Mouse (Mus musculus) frontal cortex, postnatal 25 days (tissue): ENCODE results near the gene Adamts14.

Source experiments
- DNase-seq, 2 experiments: peaks; one replicate each; pipeline ENCODE4 v3.0.0; 2022; ENCODE audit warnings: low spot score in 2 of 2

Adamts14 gene

DNA sequence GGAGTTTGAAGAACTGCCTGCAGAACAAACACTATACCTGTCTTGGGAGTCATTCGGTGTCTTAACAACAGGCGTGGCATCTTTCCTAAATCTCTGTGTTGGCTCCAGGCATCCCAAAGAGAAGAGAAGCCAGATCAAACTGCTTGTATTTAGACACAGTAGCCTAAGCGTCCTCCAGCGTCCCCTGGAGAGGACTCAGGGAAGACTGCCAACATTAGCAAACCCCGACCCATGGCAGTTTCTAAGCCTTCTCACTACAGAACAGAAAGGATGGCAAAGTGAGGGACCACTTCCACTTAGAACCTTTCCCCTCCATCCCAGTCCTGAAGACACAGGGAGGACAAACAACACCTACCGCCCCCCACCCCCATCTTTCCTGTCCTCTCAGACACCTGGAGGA is 93.3 kb downstream of the Adamts14 start:
- no peak for DNase-seq

GRCm38 (mm10) chr10:61178687-61179086 is 94.6 kb downstream of the Adamts14 start:
- DNase-seq: no peak

DNA sequence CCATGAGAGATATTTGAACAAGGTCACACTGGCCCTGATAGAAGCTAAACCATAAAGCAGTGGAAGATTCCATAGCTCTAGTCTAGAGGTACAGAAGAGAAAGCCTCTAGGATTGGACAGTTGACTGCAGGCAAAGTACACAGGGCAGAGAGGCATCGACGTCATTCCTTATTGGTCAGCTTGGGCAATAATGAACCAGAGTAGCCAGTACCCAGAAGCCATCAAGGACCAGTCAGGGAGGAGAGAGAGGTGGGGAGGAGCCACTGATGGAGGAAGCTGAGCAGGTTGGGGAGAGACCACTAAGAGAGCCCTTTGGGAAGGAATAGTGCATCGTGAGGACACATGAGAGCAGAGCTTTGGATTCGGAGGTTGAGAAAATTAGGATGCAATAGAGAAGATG is 95.5 kb downstream of the Adamts14 start:
- no peak for DNase-seq

DNA sequence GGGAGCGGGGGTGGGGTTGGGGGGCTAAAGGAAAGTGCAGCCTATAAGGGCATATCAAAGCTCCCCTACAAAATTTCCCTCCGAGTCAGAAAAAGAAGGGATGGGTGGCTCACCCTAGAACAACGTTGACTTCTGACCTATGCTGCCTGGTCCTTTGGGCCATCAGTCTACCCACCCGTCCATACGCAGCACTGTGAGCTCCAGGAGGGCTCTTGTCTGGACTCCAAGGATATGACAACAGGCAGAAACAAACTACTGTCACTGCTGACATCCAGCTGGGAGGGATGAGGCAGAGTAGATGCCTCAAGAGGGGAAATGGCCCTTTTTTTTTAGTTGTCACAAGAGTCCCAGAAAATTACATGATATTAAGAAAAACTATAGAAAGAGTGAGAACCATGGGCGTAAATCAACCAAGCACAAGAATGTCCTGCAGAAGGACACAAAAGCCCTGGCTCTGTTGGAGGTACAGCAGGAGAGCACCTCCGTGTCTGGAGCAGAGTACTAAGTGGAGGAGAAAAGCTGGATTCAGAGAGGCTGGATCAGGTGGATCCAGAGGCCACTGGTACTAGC is 96.9 kb downstream of the Adamts14 start:
- no peak for DNase-seq

GRCm38 (mm10) chr10:61175442-61176204 is 97.6 kb downstream of the Adamts14 start:
- peak in 1 of 2 experiments; percentile 11 for DNase-seq

GRCm38 (mm10) chr10:61174711-61175441 is 98.4 kb downstream of the Adamts14 start:
- DNase-seq: no peak

DNA sequence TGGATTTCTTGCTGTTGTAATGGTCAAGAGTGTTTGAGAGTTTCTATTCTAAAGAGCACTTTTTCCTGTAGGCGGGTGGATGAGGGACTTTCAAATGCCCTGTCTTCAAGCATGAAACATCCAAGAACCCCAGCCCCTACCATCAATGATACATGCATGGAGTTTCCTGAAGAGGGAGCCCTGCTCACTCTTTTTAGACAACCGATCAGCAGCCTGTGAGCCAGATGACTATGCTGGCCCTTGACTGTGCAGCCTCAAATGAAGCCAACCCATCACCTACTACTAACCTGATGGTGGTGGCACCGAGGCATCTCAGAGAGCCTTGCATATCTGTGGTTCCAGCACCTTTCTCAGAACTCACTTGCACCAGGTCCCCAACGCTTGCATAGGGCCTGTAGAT is 100.7 kb downstream of the Adamts14 start:
- no peak for DNase-seq

DNA sequence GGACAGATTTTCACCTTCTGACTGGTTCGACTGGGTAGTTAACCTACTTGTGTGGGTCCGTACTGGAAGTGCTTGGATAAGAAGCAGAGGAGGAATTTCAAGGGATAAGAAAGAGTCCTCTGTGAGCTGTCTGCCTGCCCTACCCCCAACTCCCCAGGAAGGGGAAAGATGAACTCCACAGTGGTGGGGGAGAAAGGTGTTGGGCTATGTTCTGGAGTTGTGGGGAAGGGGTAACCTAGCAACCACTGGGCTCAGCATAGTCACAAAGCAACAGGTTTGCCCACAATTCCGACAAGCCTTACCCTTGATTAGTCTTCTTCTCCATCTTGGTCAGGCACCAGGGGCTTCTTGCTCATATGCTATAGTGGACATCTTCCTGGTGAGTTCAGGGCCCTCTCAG is 101.6 kb downstream of the Adamts14 start, which contains the start of gene Tbata:
Gene Tbata, plus strand, starts transcription at position 301 of the 400 bp plus-strand sequence.
- no peak for DNase-seq

GRCm38 (mm10) chr10:61168393-61168792 is 104.8 kb downstream of the Adamts14 start:
- no peak for DNase-seq

DNA sequence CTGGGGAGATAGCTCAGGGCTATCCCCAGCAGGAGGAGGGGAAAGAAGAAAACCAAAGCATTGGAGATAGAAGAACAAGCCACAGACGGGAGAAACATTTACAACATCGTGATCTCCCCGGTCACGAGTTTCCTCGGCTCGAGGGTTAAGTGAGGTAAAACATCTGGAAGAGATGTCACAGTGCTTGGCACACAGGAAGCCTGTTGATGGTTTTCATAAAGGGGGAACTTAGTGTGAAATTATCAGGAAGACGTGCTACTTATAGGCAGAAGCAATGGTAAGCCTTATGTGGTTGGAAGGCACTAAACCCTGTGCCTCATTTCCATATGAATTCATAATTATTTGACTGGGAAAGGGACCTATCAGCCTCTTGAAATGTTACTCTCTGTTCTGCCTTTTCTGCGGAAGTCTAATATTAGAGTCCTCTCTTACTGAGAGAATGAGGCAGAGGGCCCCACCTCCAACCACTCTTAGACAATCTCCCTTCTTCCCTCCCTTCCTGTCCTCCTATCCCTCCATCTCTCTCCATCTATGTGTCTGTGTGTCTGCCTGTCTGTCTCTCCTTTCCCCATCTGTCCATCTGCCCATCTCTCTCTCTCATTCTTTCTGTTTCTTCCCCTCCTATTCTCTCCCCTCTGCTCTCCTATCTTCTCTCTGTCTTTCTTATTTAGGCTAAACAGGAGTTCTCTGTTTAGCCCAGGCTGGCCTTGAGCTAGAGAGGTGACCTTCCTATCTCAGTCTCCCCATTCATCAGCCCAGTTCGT is 105.7 kb downstream of the Adamts14 start:
- no peak for DNase-seq

GRCm38 (mm10) chr10:61162366-61162765 is 110.9 kb downstream of the Adamts14 start:
- no peak for DNase-seq

DNA sequence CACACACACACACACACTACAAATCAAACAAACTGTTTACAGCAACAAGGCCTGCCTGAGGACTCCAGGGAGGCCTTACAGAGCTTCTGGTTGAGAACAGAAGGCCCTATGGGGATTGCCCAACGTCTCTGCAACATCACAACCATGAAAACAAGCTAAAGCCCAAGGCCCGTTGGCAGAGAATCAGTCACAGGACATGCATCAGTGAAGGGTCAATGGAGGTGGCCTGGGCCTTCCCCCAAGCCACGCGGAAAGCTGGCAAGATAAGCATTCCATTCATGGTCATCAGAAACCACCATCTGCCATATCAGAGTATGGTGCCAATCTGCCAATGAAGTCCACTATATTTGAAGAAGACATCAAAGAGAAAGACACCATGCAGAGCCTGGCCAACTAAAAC is 112.6 kb downstream of the Adamts14 start:
- DNase-seq: no peak

DNA sequence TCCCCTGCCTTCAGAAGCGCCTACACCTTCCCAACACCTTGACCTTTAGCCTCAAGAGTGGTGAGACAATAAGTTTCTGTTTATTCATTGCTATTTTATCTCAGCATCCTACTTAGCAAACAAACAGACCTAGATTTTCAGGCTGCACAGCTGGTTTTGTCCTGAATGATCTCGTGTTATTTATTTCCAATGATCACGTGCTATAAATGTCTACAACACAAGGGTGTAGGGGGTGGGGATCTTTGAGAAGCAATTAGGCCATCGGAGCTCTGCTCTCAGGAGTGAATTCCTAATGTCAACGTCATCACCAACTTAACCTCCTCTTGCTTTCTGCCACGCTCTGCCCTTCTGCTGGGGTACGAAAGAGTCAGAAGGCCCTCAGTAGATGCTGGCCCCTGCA is 113.1 kb downstream of the Adamts14 start:
- no peak for DNase-seq

DNA sequence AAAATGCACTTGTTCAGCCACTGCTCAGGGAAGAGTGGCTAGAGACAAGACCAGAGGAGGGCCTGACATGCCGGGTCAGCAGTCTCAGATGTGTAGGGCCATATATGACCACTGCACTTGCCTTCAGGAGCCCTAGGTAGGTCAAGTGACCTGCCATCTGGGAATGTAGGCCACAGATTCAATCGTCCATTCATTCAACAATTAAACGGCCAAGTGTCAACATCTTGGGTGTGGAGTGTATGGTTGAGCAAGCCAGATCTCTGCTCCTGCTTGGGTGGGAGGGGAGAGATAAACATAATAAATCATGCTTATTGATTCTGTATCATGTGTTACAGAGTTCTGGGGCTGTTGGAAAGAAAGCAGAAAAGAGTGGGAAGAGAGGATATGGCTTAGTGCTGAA is 114.6 kb downstream of the Adamts14 start:
- DNase-seq: no peak

- no peak for DNase-seq
Measured at GRCm38 (mm10) chr10:61156453-61156852, 116.8 kb downstream of the Adamts14 start.

DNA sequence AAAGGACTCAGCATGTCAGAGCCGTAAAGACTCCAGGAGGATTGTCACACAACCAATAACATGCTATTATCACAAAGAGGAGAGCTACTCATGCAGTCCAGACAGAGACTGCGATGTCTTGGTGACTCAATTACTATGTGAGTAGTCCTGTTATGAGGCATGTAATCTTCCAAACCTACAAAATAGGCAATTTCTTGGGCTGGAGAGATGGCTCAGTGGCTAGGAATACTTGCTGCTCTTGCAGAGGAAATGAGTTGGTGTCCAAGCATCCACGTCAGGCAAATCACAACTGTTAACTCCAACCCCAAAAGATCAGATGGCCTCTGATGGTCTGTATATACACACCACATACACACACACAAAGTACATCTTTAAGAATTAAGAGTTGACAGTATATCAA is 117.6 kb downstream of the Adamts14 start:
- no peak for DNase-seq

DNA sequence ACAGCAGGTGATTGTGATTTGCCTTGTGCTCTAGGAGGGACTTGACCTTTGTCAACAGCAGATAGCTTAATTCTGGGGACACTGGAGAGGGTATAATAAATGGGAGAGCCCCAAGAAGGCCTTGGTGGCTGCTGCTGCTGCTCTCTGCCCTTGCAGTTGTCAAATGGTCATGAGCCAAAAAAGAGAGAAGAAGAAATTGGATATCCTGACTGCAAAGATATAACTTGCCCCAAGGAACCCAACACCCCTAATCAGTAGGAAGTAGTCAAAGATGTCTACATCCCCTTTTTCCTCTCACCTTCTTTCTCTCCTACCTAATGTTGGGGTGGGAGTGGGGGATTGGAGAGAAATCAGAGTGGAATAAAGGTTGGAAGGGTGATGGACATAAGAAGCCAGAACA is 121.1 kb downstream of the Adamts14 start:
- DNase-seq: no peak

GRCm38 (mm10) chr10:61150616-61151015 is 122.6 kb downstream of the Adamts14 start:
- DNase-seq: no peak

DNA sequence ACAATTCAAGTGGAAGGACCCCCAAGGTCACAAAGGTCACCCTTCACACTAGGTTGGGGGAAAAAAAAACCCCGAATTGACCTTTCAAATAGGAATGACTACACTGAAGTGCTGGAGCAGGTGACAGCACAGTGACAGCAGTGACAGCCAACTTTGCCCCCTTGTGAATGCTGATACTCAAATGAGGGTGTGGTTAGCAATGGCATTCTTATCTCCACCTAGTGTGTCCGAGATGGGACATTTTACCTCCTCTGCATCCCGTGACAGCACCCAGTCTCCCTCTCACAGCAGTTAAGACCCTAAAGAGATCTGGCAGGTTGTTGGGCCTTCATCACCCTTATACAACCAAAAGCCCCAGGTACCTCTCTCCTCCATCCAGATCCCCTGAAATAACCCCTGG is 123.8 kb downstream of the Adamts14 start:
- DNase-seq: no peak

GRCm38 (mm10) chr10:61147157-61148040 is 125.8 kb downstream of the Adamts14 start, which contains the start of gene Sgpl1:
Sgpl1 (minus strand) TSS chr10:61147703.
- peak; percentile 72 to 74 for DNase-seq
